9 mouse cellular contexts compared by ENCODE assay signal in genomic region chr1:38241801-38242200, GRCm38 (mm10).
DNase-seq lines count a peak whose midpoint lies in the region; ATAC-seq lines count a peak whose summit lies in the region.
"Had no signal": no experiment of that assay in that cellular context is flagged by ENCODE, and none has a peak within 500 bp of the region (broad histone marks: within the 10 kb centered on the region; RNA-seq: fewer than 3 reads in every experiment).

No protein-coding gene starts in this region.

- peaks cover 20% of the 10 kb centered on the region for H3K4me1 ChIP-seq in heart, embryonic 15.5 days (replicated peaks)

- WGBS in heart, embryonic 15.5 days, result 50% methylated on average over 4 of the region's 4 CpGs

- ATAC-seq in heart, embryonic 15.5 days (replicated peaks; ENCODE audit: insufficient number of reproducible peaks, insufficient read depth, low FRiP score, low read depth), result peak; percentile 45
- no peak for ATAC-seq in megakaryocyte-erythroid progenitor cell, adult 5-6 weeks (replicated peaks; ENCODE audit: low FRiP score, low TSS enrichment, poor library complexity, severe bottlenecking)
- no peak for ATAC-seq in frontal cortex, adult (ENCODE audit: low TSS enrichment)
- ATAC-seq: lung, postnatal 0 days had no signal

- H3K9me3 ChIP-seq in heart, embryonic 15.5 days (replicated peaks), result no peaks in the 10 kb centered on the region

- peak; percentile 22 to 31 for DNase-seq in cerebellum, postnatal 14 days
- DNase-seq in cerebellum, adult 9-10 months, result no peak
- peak; percentile 81 for DNase-seq in adrenal gland, postnatal 10 days
- DNase-seq in kidney, postnatal 4 days, result peak; percentile 25 to 42
- no peak for DNase-seq in cerebellum, adult 11-12 months

- no peak overlapping the region for H3K4me3 ChIP-seq in heart, embryonic 15.5 days

- H3K9ac ChIP-seq in heart, embryonic 15.5 days, result no peak overlapping the region

- no peaks in the 10 kb centered on the region for H3K36me3 ChIP-seq in heart, embryonic 15.5 days

- no peak overlapping the region for H3K4me2 ChIP-seq in heart, embryonic 15.5 days

- 0 out of 2 replicates have a peak overlapping the region, but pooled peaks have one; percentile 5 for H3K27ac ChIP-seq in heart, embryonic 15.5 days

- H3K27me3 ChIP-seq in heart, embryonic 15.5 days, result no peaks in the 10 kb centered on the region

Comparison
In these comparisons a context has a peak if more than half of its experiments do, and no peak if none do; other contexts are left out.
1. DNase-seq: peak in cerebellum, postnatal 14 days (2 of 2), adrenal gland, postnatal 10 days (single experiment) and kidney, postnatal 4 days (2 of 2); none in cerebellum, adult 9-10 months (single experiment) and cerebellum, adult 11-12 months (single experiment).